Mouse (Mus musculus): ENCODE results near the gene Negr1.
A peak's percentile ranks its signal among the peaks of the same experiment; 100 is the strongest.

The Negr1 gene

GRCm38 (mm10) chr3:157105580-157106264, 544.1 kb downstream of the Negr1 start:
- no peak for DNase-seq (ENCODE audit: low spot score in 2 of 2)

GRCm38 (mm10) chr3:157108156-157108555, 546.6 kb downstream of the Negr1 start:
- DNase-seq (ENCODE audit: low spot score in 2 of 2): no peak

GRCm38 (mm10) chr3:157109308-157109707, 547.7 kb downstream of the Negr1 start:
- peak; percentile 67 to 69 for DNase-seq (ENCODE audit: low spot score in 2 of 2)

GRCm38 (mm10) chr3:157115105-157115760, 553.6 kb downstream of the Negr1 start:
- peak in 1 of 2 experiments; percentile 20 for DNase-seq (ENCODE audit: low spot score in 2 of 2)

- DNase-seq (ENCODE audit: low spot score in 2 of 2): no peak
These were observed 554.4 kb downstream of the Negr1 start for GRCm38 (mm10) chr3:157116024-157116423.

GRCm38 (mm10) chr3:157119916-157120315, 558.3 kb downstream of the Negr1 start:
- DNase-seq (ENCODE audit: low spot score in 2 of 2): no peak

GRCm38 (mm10) chr3:157146124-157146855, 584.7 kb downstream of the Negr1 start:
- DNase-seq (ENCODE audit: low spot score in 2 of 2): no peak

GRCm38 (mm10) chr3:157154902-157155301, 593.3 kb downstream of the Negr1 start:
- DNase-seq (ENCODE audit: low spot score in 2 of 2): no peak

- no peak for DNase-seq (ENCODE audit: low spot score in 2 of 2)
These were observed 593.9 kb downstream of the Negr1 start for GRCm38 (mm10) chr3:157155513-157155912.

- DNase-seq (ENCODE audit: low spot score in 2 of 2): peak in 1 of 2 experiments; percentile 29
These were observed 603.4 kb downstream of the Negr1 start for GRCm38 (mm10) chr3:157164840-157165595.

GRCm38 (mm10) chr3:157181975-157182374, 620.4 kb downstream of the Negr1 start:
- DNase-seq (ENCODE audit: low spot score in 2 of 2): no peak

GRCm38 (mm10) chr3:157188939-157189725, 627.5 kb downstream of the Negr1 start:
- no peak for DNase-seq (ENCODE audit: low spot score in 2 of 2)

GRCm38 (mm10) chr3:157189834-157190233, 628.2 kb downstream of the Negr1 start:
- DNase-seq (ENCODE audit: low spot score in 2 of 2): no peak

- no peak for DNase-seq (ENCODE audit: low spot score in 2 of 2)
These were observed 629.0 kb downstream of the Negr1 start for GRCm38 (mm10) chr3:157190551-157190950.

- no peak for DNase-seq (ENCODE audit: low spot score in 2 of 2)
These were observed 630.4 kb downstream of the Negr1 start for GRCm38 (mm10) chr3:157192021-157192420.

GRCm38 (mm10) chr3:157193141-157193540, 631.5 kb downstream of the Negr1 start:
- DNase-seq (ENCODE audit: low spot score in 2 of 2): no peak

GRCm38 (mm10) chr3:157198659-157199058, 637.1 kb downstream of the Negr1 start:
- DNase-seq (ENCODE audit: low spot score in 2 of 2): no peak

GRCm38 (mm10) chr3:157201726-157202125, 640.1 kb downstream of the Negr1 start:
- no peak for DNase-seq (ENCODE audit: low spot score in 2 of 2)

- DNase-seq (ENCODE audit: low spot score in 2 of 2): peak; percentile 31 to 38
These were observed 642.0 kb downstream of the Negr1 start for GRCm38 (mm10) chr3:157203573-157203972.

- no peak for DNase-seq (ENCODE audit: low spot score in 2 of 2)
These were observed 645.2 kb downstream of the Negr1 start for GRCm38 (mm10) chr3:157206752-157207151.

GRCm38 (mm10) chr3:157208966-157209365, 647.4 kb downstream of the Negr1 start:
- DNase-seq (ENCODE audit: low spot score in 2 of 2): no peak

All from right cerebral cortex, adult 2 months (tissue).